Mouse (Mus musculus): ENCODE measurements around the gene Pak7.

- TF ChIP-seq POLR2A (IDR thresholded peaks at IDR 0.05; ENCODE audit: borderline replicate concordance, insufficient read depth, low read length) (no peak), CTCF (IDR thresholded peaks at IDR 0.05; ENCODE audit: borderline replicate concordance, insufficient read depth, low read depth, low read length) (no peak)
Measured at GRCm38 (mm10) chr2:136048464-136048863, 339.3 kb downstream of the Pak7 start.
